Mouse (Mus musculus) hindbrain, embryonic 15.5 days (tissue): ENCODE data around the gene Gm4846. TPM values are rescaled to one million over a fixed set of nuclear protein-coding genes. Genes with fewer than 3 reads are reported as not detected.
"Not testable (repeated sequence)": the region's sequence is repeated elsewhere in the genome, so short reads cannot be mapped to it uniquely, and the experiment has no call there.

Experiments
- ATAC-seq: fragments of 200-750 bp; cut with Nextera tagmentation; 2 replicates; pipeline ENCODE4 v1.8.0; 2017; ENCODE audit warnings: low read depth, moderate number of reproducible peaks, moderate TSS enrichment; ENCODE audit not compliant: low FRiP score
- H3K27ac ChIP-seq: fragments of 300-500 bp; sonication (generic); replicated peaks from 2 replicates; pipeline ENCODE4 v1.5.1; 2015; ENCODE audit warnings: mild to moderate bottlenecking, inconsistent platforms
- H3K27me3 ChIP-seq: fragments of 300-500 bp; sonication (generic); 2 replicates; pipeline ENCODE4 v1.6.1; 2015; ENCODE audit warnings: control low read depth, inconsistent platforms
- H3K36me3 ChIP-seq: fragments of 300-500 bp; sonication (generic); 2 replicates; pipeline ENCODE4 v1.6.1; 2015; ENCODE audit warnings: control low read depth, inconsistent platforms
- H3K4me1 ChIP-seq: fragments of 300-500 bp; sonication (generic); replicated peaks from 2 replicates; pipeline ENCODE4 v1.6.1; 2015; ENCODE audit warnings: control low read depth, inconsistent platforms
- H3K4me2 ChIP-seq: fragments of 300-500 bp; sonication (generic); 2 replicates; pipeline ENCODE4 v1.6.1; 2015; ENCODE audit warnings: moderate library complexity, mild to moderate bottlenecking, inconsistent platforms
- H3K4me3 ChIP-seq: fragments of 300-500 bp; sonication (generic); 2 replicates; pipeline ENCODE4 v1.5.1; 2015; ENCODE audit warnings: mild to moderate bottlenecking, inconsistent platforms
- H3K9ac ChIP-seq: fragments of 300-500 bp; sonication (generic); 2 replicates; pipeline ENCODE4 v1.6.1; 2015; ENCODE audit warnings: inconsistent platforms
- H3K9me3 ChIP-seq: fragments of 300-500 bp; sonication (generic); 2 replicates; pipeline ENCODE4 v1.6.1; 2016; ENCODE audit warnings: control low read depth, inconsistent platforms
- WGBS: fragments of 180-500 bp; shearing (Covaris S2); methylation state at CpG from one replicate; pipeline ENCODE4 v1.1.7; 2015; 5-methylcytosine and 5-hydroxymethylcytosine counted together
- polyA plus RNA-seq: library from polyadenylated mRNA; unstranded; fragments of >200 nt; fragmentation: Nextera tagmentation; extraction: Ambion mirVana; gene quantifications from 2 replicates; pipeline ENCODE4 v1.2.1, GENCODE M21; 2015

Gm4846 gene
- polyA plus RNA-seq: not detected in 2 replicates

DNA sequence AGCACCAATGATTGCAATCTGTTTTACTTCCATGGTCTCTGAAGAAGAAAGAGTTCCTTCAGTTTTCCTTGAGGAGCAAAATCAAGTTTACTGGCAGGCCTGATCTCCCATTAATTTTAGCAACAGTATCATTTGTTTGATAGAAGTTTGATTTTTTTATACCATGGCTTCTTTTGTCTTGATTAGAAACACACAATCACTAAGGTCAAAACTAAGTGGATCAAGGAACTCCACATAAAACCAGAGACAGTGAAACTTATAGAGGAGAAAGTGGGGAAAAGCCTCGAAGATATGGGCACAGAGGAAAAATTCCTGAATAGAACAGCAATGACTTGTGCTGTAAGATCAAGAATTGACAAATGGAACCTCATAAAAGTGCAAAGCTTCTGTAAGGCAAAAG lies at the start of gene Gm4846:
Gm4846 (minus strand) TSS at position 101 of the 400 bp plus-strand sequence.
- 52% methylated on average over 1 of the region's 1 CpGs for WGBS
- not testable (repeated sequence) for ATAC-seq, H3K27me3 ChIP-seq

DNA sequence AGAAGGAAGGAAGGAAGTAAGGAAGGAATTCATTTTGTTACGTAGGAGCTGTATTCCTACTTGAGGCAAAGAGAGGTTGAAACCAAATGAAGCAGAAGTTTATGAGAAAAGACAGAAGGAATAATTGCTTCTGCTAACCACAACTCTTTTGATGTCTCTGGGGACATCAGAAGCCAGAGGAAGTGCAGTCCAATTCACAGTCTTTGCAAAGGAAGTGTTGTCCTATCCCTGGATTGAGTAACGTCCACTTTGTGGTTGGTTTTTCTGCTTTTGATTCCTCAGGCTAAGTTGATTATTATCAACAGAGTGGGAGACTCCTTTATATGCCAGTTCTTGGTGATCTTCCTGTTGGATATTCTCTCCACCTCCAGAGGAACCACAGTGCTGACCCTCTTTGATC lies 34.1 kb upstream of the Gm4846 start:
- H3K4me1 ChIP-seq, H3K27ac ChIP-seq: not testable (repeated sequence)

More for the DNA sequence above, at the start of gene Gm4846:
- not testable (repeated sequence) for H3K4me1 ChIP-seq, H3K9ac ChIP-seq, H3K4me2 ChIP-seq, H3K27ac ChIP-seq, H3K9me3 ChIP-seq, H3K4me3 ChIP-seq, H3K36me3 ChIP-seq

DNA sequence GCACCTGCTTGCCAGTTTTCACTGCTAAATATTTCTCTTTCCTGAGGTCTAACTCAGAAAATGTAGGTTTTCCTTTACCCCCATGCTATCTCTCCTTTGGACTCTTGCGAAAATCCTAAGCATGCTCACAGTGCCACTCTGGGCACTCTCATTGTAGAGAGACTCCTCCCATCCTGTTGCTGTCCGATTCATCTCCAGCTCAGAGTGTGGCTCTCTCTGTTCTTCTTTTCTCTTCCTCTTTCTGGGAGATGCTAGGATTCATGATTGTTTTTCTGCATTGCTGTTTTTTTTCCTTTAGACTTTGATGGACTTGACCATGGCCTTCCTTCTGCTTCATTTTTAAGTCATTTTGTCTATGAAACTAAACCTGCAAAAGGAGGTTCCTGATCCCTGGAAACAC lies 27.3 kb upstream of the Gm4846 start:
- not testable (repeated sequence) for H3K27ac ChIP-seq

More for the DNA sequence above, 34.1 kb upstream of the Gm4846 start:
- not testable (repeated sequence) for H3K9ac ChIP-seq, H3K36me3 ChIP-seq, H3K4me3 ChIP-seq, H3K4me2 ChIP-seq, ATAC-seq, H3K9me3 ChIP-seq, H3K27me3 ChIP-seq
- 84% methylated on average over 2 of the region's 2 CpGs for WGBS

DNA sequence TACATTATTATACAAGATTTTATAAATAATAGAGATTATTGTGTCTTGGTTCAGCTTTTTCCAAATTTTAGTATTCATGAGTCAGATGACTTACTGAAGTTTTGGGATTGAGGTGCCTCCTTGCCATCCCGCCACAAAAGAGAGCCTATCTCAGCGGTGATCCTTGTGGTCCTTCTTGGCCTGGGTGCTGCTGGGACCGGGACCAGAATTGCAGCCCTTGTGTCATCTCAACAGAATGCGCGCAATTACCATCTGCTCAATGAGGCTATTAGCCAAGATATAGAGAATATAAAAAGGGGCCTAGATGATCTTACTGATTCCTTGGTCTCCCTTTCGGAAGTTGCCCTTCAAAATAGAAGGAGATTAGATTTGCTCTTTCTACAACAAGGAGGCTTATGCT lies 22.2 kb upstream of the Gm4846 start:
- not testable (repeated sequence) for ATAC-seq, H3K4me1 ChIP-seq, H3K9ac ChIP-seq, H3K27ac ChIP-seq, H3K4me3 ChIP-seq, H3K4me2 ChIP-seq, H3K9me3 ChIP-seq, H3K36me3 ChIP-seq, H3K27me3 ChIP-seq
- WGBS: 92% methylated on average over 6 of the region's 6 CpGs

More for the DNA sequence above, 27.3 kb upstream of the Gm4846 start:
- not testable (repeated sequence) for H3K36me3 ChIP-seq, H3K4me3 ChIP-seq, H3K9me3 ChIP-seq, H3K4me1 ChIP-seq, H3K4me2 ChIP-seq, H3K9ac ChIP-seq, H3K27me3 ChIP-seq, ATAC-seq
- WGBS: 91% methylated on average over 2 of the region's 2 CpGs

DNA sequence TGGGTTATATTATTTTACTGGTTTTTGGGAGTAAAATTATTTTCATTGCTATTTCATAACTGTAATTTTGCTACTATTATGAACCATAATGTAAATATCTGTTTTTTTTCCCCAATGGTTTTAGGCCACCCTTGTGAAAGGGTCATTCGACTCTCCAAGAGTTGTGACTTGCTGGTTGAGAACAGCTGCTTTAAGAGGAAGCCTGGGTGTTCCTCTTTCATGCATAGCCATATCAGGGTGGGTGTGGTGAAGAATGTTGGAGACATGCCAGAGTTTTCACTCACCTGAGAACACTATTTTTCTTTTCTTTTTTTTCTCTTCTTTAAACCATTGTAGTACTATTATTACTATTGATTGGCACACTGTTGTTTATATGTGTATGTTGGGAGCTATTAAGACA lies 19.2 kb upstream of the Gm4846 start:
- 89% methylated on average over 1 of the region's 1 CpGs for WGBS
- no peaks in the 10 kb centered on the region for H3K36me3 ChIP-seq
- H3K9ac ChIP-seq: no peak overlapping the region
- no peaks in the 10 kb centered on the region for H3K9me3 ChIP-seq
- no peaks in the 10 kb centered on the region for H3K27me3 ChIP-seq
- no peak overlapping the region for H3K27ac ChIP-seq
- no peak overlapping the region for H3K4me2 ChIP-seq
- no peak overlapping the region for H3K4me3 ChIP-seq
- ATAC-seq: no peak
- no peaks in the 10 kb centered on the region for H3K4me1 ChIP-seq

DNA sequence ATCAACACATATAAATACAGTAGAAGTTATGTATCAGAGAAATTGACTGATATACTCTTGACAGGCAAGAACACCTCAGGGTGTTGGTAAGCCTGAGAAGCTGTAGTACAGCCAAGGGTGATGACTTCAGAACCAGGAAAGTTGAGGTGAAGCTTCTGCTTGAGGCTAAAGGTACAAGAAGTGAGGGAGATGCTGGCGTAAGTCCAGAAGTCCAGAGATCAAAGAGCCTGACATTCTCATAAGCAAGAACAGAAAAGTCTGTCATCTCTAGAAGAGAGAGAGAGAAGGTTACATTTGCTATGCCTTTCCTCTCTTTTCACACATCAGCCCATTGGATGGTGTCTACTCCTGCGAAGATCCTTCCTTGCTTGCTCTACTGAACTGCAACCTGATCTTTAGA lies 6.8 kb upstream of the Gm4846 start:
- not testable (repeated sequence) for H3K4me1 ChIP-seq, H3K27me3 ChIP-seq, H3K27ac ChIP-seq, ATAC-seq, H3K4me2 ChIP-seq, H3K36me3 ChIP-seq, H3K9ac ChIP-seq, H3K4me3 ChIP-seq, H3K9me3 ChIP-seq
- 87% methylated on average over 2 of the region's 2 CpGs for WGBS

DNA sequence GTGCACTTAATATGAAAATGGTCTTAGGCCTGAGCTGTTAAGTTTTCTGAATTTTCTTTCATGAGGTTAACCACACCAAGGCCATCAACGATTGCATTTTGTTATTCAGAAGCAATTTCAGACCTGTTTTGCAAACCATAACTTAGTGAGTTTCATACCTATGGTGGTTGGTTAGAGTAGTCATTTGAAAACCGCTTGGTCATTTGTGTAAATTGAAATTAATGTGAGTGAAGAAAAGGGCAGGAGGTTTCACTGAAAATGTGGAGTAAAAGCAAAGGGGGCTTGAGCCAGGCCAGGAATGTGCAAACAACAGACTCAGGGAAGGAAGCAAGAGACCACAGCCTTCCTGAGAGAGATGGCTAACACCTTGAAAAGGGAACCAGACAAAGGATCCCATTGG lies 17.9 kb downstream of the Gm4846 start:
- no peak overlapping the region for H3K27ac ChIP-seq
- no peaks in the 10 kb centered on the region for H3K36me3 ChIP-seq
- no peak overlapping the region for H3K4me2 ChIP-seq
- WGBS: 89% methylated on average over 2 of the region's 2 CpGs
- no peak overlapping the region for H3K9ac ChIP-seq
- H3K9me3 ChIP-seq: no peaks in the 10 kb centered on the region
- no peaks in the 10 kb centered on the region for H3K27me3 ChIP-seq
- no peaks in the 10 kb centered on the region for H3K4me1 ChIP-seq
- no peak overlapping the region for H3K4me3 ChIP-seq
- no peak for ATAC-seq

DNA sequence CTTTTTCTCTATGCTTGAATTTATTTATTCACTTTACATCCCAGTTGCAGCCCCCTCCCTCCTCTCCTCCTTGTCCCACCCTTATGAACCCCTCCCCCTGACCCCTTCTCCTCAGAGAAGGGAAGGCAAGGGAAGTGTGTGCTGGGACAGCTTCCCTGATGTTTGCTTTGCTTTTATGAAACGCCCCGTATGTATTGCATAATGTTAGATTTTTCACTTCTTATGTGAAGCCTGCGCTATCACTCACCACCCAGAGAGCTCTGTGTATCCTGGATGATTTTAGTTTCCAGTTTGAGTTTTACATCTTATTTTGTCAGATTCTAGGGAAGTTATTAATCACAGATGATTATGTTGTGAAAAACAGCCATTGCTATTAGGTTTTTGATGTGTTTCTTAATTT lies 30.2 kb downstream of the Gm4846 start:
- no peaks in the 10 kb centered on the region for H3K9me3 ChIP-seq
- no peak overlapping the region for H3K4me3 ChIP-seq
- no peaks in the 10 kb centered on the region for H3K36me3 ChIP-seq
- H3K27me3 ChIP-seq: no peaks in the 10 kb centered on the region
- H3K9ac ChIP-seq: no peak overlapping the region
- H3K4me2 ChIP-seq: no peak overlapping the region
- ATAC-seq: no peak
- H3K27ac ChIP-seq: no peak overlapping the region
- 89% methylated on average over 3 of the region's 3 CpGs for WGBS
- no peaks in the 10 kb centered on the region for H3K4me1 ChIP-seq

DNA sequence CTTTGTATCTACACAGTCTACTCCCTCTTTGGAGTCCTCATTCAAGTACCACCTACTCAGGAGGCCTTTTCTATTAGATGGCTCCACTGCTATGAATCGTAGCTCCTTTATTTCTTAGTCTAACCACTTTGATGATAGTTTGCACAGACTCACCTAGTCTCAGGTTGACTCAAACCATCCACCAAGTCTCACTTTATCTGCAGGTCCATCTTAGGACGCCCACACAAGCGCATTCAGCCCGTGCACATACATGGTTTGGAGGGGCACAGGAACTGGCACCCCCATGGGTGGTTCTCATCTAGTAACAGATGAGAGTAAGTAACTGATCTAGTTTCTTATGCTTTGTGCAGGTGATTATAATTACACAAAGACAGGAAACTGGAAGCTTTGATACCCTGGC lies 34.8 kb downstream of the Gm4846 start:
- H3K27ac ChIP-seq: no peak overlapping the region
- H3K4me3 ChIP-seq: no peak overlapping the region
- ATAC-seq: no peak
- no peaks in the 10 kb centered on the region for H3K9me3 ChIP-seq
- no peaks in the 10 kb centered on the region for H3K36me3 ChIP-seq
- H3K4me1 ChIP-seq: no peaks in the 10 kb centered on the region
- no peak overlapping the region for H3K4me2 ChIP-seq
- no peak overlapping the region for H3K9ac ChIP-seq
- WGBS: 91% methylated on average over 4 of the region's 4 CpGs
- H3K27me3 ChIP-seq: no peaks in the 10 kb centered on the region

DNA sequence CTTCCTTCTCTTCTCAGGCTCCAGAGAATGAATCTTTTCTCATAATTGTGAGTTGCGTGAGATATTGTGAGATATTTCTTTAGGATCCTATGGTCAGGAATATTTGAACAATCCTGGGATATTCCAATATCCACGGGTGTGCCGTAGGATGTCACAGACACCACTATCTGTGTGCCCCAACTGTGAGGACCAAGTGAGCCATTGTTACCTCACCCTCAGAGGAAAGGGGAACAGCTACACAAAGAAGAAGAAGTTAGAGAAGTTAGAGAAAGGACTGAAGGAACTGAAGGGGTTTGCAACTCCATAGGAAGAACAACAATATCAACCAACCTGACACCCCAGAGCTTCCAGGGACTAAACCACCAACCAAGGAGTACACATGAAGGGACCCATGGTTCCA lies 55.4 kb downstream of the Gm4846 start:
- Histone ChIP-seq H3K4me1 (no peaks in the 10 kb centered on the region), H3K4me2 (no peak overlapping the region), H3K27me3 (no peaks in the 10 kb centered on the region), H3K9ac (no peak overlapping the region), H3K36me3 (no peaks in the 10 kb centered on the region), H3K4me3 (no peak overlapping the region), H3K27ac (no peak overlapping the region), H3K9me3 (no peaks in the 10 kb centered on the region)
- ATAC-seq: no peak
- 98% methylated on average over 3 of the region's 3 CpGs for WGBS

DNA sequence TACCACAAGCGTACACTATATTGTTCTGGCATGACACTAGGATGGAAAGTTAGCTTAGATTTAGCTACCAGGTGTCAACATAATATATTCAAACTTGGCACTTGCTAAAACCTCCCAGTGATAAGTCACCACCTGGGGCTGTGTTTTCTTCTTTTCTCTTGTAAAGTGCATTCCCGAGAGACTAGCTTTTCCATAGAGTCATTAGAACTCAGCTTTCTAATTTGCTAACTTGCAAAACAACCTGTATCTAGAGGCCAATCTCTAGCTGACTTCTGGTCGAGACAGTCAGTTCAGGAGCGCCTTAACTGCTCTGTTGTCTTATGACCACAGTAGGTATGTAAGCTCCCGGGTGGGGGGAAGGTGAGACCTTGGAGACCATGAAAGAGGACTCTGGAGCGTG lies 58.0 kb downstream of the Gm4846 start:
- WGBS: 76% methylated on average over 6 of the region's 6 CpGs
- H3K4me2 ChIP-seq: no peak overlapping the region
- no peaks in the 10 kb centered on the region for H3K27me3 ChIP-seq

More for the DNA sequence above, 58.0 kb downstream of the Gm4846 start:
- no peak overlapping the region for H3K9ac ChIP-seq
- H3K36me3 ChIP-seq: no peaks in the 10 kb centered on the region
- no peak overlapping the region for H3K27ac ChIP-seq
- no peak overlapping the region for H3K4me3 ChIP-seq
- no peak for ATAC-seq
- no peaks in the 10 kb centered on the region for H3K4me1 ChIP-seq
- H3K9me3 ChIP-seq: no peaks in the 10 kb centered on the region
